Mouse (Mus musculus) neural tube, embryonic 11.5 days (tissue): ENCODE data around the gene Oprd1. TPM values are rescaled to one million over a fixed set of nuclear protein-coding genes. Genes with fewer than 3 reads are reported as not detected.

Source experiments
- ATAC-seq: fragments of 200-750 bp; cut with Nextera tagmentation; 2 replicates; pipeline ENCODE4 v1.8.0; 2017; ENCODE audit warnings: moderate number of reproducible peaks, mild to moderate bottlenecking, moderate TSS enrichment, moderate library complexity; ENCODE audit not compliant: insufficient read depth, low FRiP score, low TSS enrichment
- DNase-seq: peaks from one replicate; pipeline ENCODE4 v3.0.0-alpha.2; 2015; ENCODE audit warnings: low spot score
- H3K27ac ChIP-seq: fragments of 300-500 bp; sonication (generic); 2 replicates; pipeline ENCODE4 v1.5.1; 2014; ENCODE audit warnings: low read depth, mild to moderate bottlenecking, low read length
- H3K27me3 ChIP-seq: fragments of 300-500 bp; sonication (generic); 2 replicates; pipeline ENCODE4 v1.6.1; 2014; ENCODE audit warnings: mild to moderate bottlenecking, low read length, mixed read lengths; ENCODE audit not compliant: control insufficient read depth, insufficient read depth
- H3K36me3 ChIP-seq: fragments of 300-500 bp; sonication (generic); 2 replicates; pipeline ENCODE4 v1.6.1; 2014; ENCODE audit warnings: mild to moderate bottlenecking, low read length, moderate library complexity, mixed read lengths; ENCODE audit not compliant: control insufficient read depth, insufficient read depth
- H3K4me1 ChIP-seq: fragments of 300-500 bp; sonication (generic); 2 replicates; pipeline ENCODE4 v1.6.1; 2014; ENCODE audit warnings: low read length, mixed read lengths; ENCODE audit not compliant: control insufficient read depth, insufficient read depth
- H3K4me2 ChIP-seq: fragments of 300-500 bp; sonication (generic); 2 replicates; pipeline ENCODE4 v1.6.1; 2014; ENCODE audit warnings: low read depth, mild to moderate bottlenecking, moderate library complexity
- H3K4me3 ChIP-seq: fragments of 300-500 bp; sonication (generic); 2 replicates; pipeline ENCODE4 v1.5.1; 2014; ENCODE audit warnings: low read depth, low read length
- H3K9ac ChIP-seq: fragments of 300-500 bp; sonication (generic); 2 replicates; pipeline ENCODE4 v1.6.1; 2014; ENCODE audit warnings: mild to moderate bottlenecking, low read length
- H3K9me3 ChIP-seq: fragments of 300-500 bp; sonication (generic); 2 replicates; pipeline ENCODE4 v1.6.1; 2016; ENCODE audit warnings: low read length; ENCODE audit not compliant: control insufficient read depth
- WGBS: fragments of 180-500 bp; shearing (Covaris S2); extraction: QIAGEN DNeasy Blood & Tissue Kit; methylation state at CpG from one replicate; pipeline ENCODE4 v1.1.7; 2014; 5-methylcytosine and 5-hydroxymethylcytosine counted together
- polyA plus RNA-seq: library from polyadenylated mRNA; unstranded; fragments of >200 nt; fragmentation: Nextera tagmentation; extraction: Ambion mirVana; gene quantifications from 2 replicates; pipeline ENCODE4 v1.2.1, GENCODE M21; 2014

Oprd1 gene
- polyA plus RNA-seq, 1 experiment from 2014 or later = 0.05 TPM

GRCm38 (mm10) chr4:132080492-132080983, 63.7 kb downstream of the Oprd1 start:
- no peak overlapping the region for H3K4me2 ChIP-seq
- H3K4me1 ChIP-seq = no peaks in the 10 kb centered on the region
- ATAC-seq (no peak), DNase-seq (no peak)
- WGBS = 77% methylated on average over 4 of the region's 4 CpGs
- H3K27me3 ChIP-seq = no peaks in the 10 kb centered on the region
- H3K9me3 ChIP-seq = no peaks in the 10 kb centered on the region
- H3K9ac ChIP-seq = no peak overlapping the region
- no peaks in the 10 kb centered on the region for H3K36me3 ChIP-seq
- H3K4me3 ChIP-seq = no peak overlapping the region
- no peak overlapping the region for H3K27ac ChIP-seq

GRCm38 (mm10) chr4:132079555-132080275, 64.6 kb downstream of the Oprd1 start:
- DNase-seq = peak; percentile 80
- WGBS = 18% methylated on average over 19 of the region's 19 CpGs
- Histone ChIP-seq H3K4me2 (no peak overlapping the region), H3K27ac (no peak overlapping the region), H3K4me3 (no peak overlapping the region), H3K36me3 (no peaks in the 10 kb centered on the region), H3K9me3 (no peaks in the 10 kb centered on the region), H3K27me3 (no peaks in the 10 kb centered on the region), H3K4me1 (no peaks in the 10 kb centered on the region), H3K9ac (no peak overlapping the region)
- no peak for ATAC-seq

- WGBS = 59% methylated on average over 7 of the region's 7 CpGs
- Histone ChIP-seq H3K4me3 (no peak overlapping the region), H3K27me3 (no peaks in the 10 kb centered on the region), H3K27ac (no peak overlapping the region), H3K4me2 (no peak overlapping the region), H3K9me3 (no peaks in the 10 kb centered on the region), H3K36me3 (no peaks in the 10 kb centered on the region), H3K9ac (no peak overlapping the region), H3K4me1 (0 out of 2 replicates have a peak, but pooled peaks cover 3% of the 10 kb centered on the region)
- no peak for ATAC-seq
- DNase-seq = no peak
Measured at GRCm38 (mm10) chr4:132078296-132078714, 66.0 kb downstream of the Oprd1 start.

GRCm38 (mm10) chr4:132077445-132077844, 66.8 kb downstream of the Oprd1 start:
- H3K4me1 ChIP-seq = 0 out of 2 replicates have a peak, but pooled peaks cover 3% of the 10 kb centered on the region
- no peak overlapping the region for H3K4me3 ChIP-seq
- DNase-seq = no peak
- H3K9ac ChIP-seq = no peak overlapping the region
- H3K4me2 ChIP-seq = no peak overlapping the region
- no peaks in the 10 kb centered on the region for H3K9me3 ChIP-seq
- no peak for ATAC-seq
- no peaks in the 10 kb centered on the region for H3K27me3 ChIP-seq
- H3K27ac ChIP-seq = no peak overlapping the region
- no peaks in the 10 kb centered on the region for H3K36me3 ChIP-seq
- WGBS = 67% methylated on average over 7 of the region's 7 CpGs

- WGBS = 39% methylated on average over 20 of the region's 20 CpGs
- Histone ChIP-seq H3K9ac (no peak overlapping the region), H3K27me3 (no peaks in the 10 kb centered on the region), H3K4me3 (no peak overlapping the region), H3K27ac (no peak overlapping the region), H3K4me1 (0 out of 2 replicates have a peak, but pooled peaks cover 3% of the 10 kb centered on the region), H3K36me3 (no peaks in the 10 kb centered on the region), H3K9me3 (no peaks in the 10 kb centered on the region), H3K4me2 (no peak overlapping the region)
- ATAC-seq (no peak), DNase-seq (no peak)
Measured at GRCm38 (mm10) chr4:132076480-132077405, 67.5 kb downstream of the Oprd1 start.

GRCm38 (mm10) chr4:132075796-132076195, 68.5 kb downstream of the Oprd1 start:
- 46% methylated on average over 1 of the region's 1 CpGs for WGBS
- no peak overlapping the region for H3K27ac ChIP-seq
- no peak overlapping the region; the same call in 1 of the 2 replicates for H3K4me3 ChIP-seq
- no peaks in the 10 kb centered on the region for H3K9me3 ChIP-seq
- 0 out of 2 replicates have a peak, but pooled peaks cover 3% of the 10 kb centered on the region for H3K4me1 ChIP-seq
- H3K27me3 ChIP-seq = no peaks in the 10 kb centered on the region
- H3K4me2 ChIP-seq = peak overlapping the region; percentile 100
- no peak overlapping the region for H3K9ac ChIP-seq
- H3K36me3 ChIP-seq = no peaks in the 10 kb centered on the region
- DNase-seq (no peak), ATAC-seq (no peak)

- H3K4me2 ChIP-seq = peak within 1 kb of the TSS; percentile 100
- 0 out of 2 replicates have a peak within 1 kb of the TSS, but pooled peaks have one; percentile 23 for H3K27ac ChIP-seq
- H3K9ac ChIP-seq = peak within 1 kb of the TSS; percentile 73
- DNase-seq = peak; percentile 94
- ATAC-seq = peak; percentile 94
- H3K4me3 ChIP-seq = peak within 1 kb of the TSS; percentile 76
- 2% methylated on average over 47 of the region's 47 CpGs for WGBS
- no peaks in the 10 kb centered on the region for H3K9me3 ChIP-seq
- H3K36me3 ChIP-seq = no peaks in the 10 kb centered on the region
- 0 out of 2 replicates have a peak, but pooled peaks cover 3% of the 10 kb centered on the region for H3K4me1 ChIP-seq
- H3K27me3 ChIP-seq = no peaks in the 10 kb centered on the region
Measured at GRCm38 (mm10) chr4:132074933-132075769, 69.1 kb downstream of the Oprd1 start, which contains the start of gene Epb41. TSS of gene Epb41 (minus strand) at chr4:132075321.
